Mouse (Mus musculus): ENCODE data around the gene Rfk. TPM values are rescaled to one million over a fixed set of nuclear protein-coding genes. Genes with fewer than 3 reads are reported as not detected.

Rfk gene
- polyA plus RNA-seq, 1 experiment from 2014 or later, result 97.6 TPM

DNA sequence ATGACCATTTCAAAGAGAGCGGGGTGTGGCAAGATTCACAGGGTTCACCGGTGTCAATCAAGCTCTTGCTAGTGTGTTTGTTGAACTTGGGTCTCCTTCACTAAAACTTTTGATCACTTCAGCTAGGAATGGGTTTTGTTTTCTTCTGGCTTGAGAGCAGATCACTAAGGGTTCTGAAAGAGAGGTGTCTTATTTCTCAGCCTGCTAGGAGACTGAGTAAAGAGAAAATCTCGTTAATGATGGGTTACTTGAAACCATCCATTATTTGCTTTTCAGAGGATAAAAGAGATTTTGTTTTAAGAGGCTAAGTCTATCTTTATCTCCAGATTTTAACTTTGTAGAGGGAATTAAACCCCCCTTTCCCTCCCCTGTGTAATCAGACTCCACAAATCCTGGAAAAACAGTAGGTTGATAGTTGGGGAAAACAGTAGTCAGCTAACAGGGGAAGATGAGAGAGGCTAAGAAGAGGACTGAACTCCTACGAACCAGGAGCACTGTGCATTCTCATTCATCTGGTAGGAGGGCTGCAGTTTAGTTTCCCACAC, 19.1 kb downstream of the Rfk start:
- Histone ChIP-seq H3K4me2 (replicated peaks) (no peak overlapping the region), H3K9ac (no peak overlapping the region), H3K4me3 (no peak overlapping the region), H3K9me3 (no peaks in the 10 kb centered on the region), H3K27me3 (no peaks in the 10 kb centered on the region), H3K36me3 (no peaks in the 10 kb centered on the region), H3K27ac (no peak overlapping the region), H3K4me1 (no peaks in the 10 kb centered on the region)
- peak; percentile 35; the same call in 1 of the 2 replicates for ATAC-seq (ENCODE audit: insufficient number of reproducible peaks, insufficient read depth, low FRiP score, low TSS enrichment)
- 35% methylated on average over 4 of the region's 4 CpGs for WGBS

DNA sequence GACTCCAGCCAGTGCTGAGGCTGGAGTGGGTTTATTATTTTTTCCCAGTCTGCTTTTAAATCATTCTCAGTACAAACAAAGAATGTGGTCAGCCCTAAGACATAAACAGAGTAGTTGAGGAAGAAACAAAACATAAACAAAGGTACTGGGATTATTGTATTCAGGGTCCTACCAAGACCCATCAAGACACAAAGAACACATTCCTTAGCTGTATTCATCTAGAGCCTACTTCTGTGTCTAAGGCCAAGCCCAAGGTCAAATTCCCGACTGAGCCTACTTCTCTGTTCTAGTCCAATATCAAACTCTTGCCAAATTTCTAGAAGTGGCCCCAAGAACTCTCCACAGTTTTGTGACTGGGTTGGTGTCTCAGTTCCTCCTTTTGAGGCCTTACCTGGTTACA, 24.0 kb downstream of the Rfk start:
- Histone ChIP-seq H3K4me3 (no peak overlapping the region), H3K27ac (no peak overlapping the region), H3K4me2 (replicated peaks) (no peak overlapping the region), H3K36me3 (no peaks in the 10 kb centered on the region), H3K27me3 (no peaks in the 10 kb centered on the region), H3K4me1 (no peaks in the 10 kb centered on the region), H3K9ac (no peak overlapping the region), H3K9me3 (no peaks in the 10 kb centered on the region)
- WGBS, result 78% methylated on average over 1 of the region's 1 CpGs
- no peak for ATAC-seq (ENCODE audit: insufficient number of reproducible peaks, insufficient read depth, low FRiP score, low TSS enrichment)

GRCm38 (mm10) chr19:17423306-17423705, 29.5 kb downstream of the Rfk start:
- no peak overlapping the region for H3K4me3 ChIP-seq
- WGBS, result 69% methylated on average over 3 of the region's 3 CpGs
- no peaks in the 10 kb centered on the region for H3K27me3 ChIP-seq
- no peaks in the 10 kb centered on the region for H3K9me3 ChIP-seq
- no peak overlapping the region for H3K4me2 ChIP-seq (replicated peaks)
- no peaks in the 10 kb centered on the region for H3K4me1 ChIP-seq
- H3K9ac ChIP-seq, result no peak overlapping the region
- ATAC-seq (ENCODE audit: insufficient number of reproducible peaks, insufficient read depth, low FRiP score, low TSS enrichment), result no peak
- H3K36me3 ChIP-seq, result no peaks in the 10 kb centered on the region
- H3K27ac ChIP-seq, result no peak overlapping the region

DNA sequence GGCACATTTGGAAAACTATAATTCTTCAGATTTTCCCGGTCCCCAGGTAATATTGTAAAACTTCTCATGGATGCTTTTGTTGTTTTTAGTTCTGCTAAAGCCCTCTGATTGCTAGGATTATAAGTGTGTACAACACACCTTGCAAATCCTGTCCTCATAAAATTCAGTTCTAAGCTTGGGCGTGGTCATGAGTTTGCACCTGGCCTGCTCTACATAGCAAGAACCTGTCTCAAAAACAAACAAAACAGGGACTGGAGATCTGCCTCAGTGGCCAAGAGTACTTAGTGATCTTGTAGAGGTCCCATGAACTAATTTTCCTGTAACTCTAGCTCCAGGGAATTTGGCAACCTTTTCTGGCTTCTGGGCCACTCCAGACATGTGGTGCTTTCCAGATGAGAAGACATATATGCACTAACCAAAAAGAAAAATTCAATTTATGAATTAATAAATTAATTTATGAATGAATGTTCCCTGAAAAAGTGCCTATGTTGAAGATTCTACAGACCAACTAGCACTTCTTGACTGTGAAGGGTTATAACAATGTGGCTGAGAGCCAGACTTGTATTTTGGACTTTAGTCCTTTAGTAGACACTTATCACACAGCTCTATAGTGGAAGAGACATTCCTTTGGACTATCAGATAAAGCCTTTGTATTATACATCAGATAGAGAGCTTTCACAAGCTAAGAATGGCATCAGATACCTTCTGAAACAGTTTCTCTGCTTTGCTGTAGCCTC, 34.1 kb downstream of the Rfk start:
- 87% methylated on average over 2 of the region's 2 CpGs for WGBS
- no peak overlapping the region for H3K4me3 ChIP-seq
- no peak overlapping the region for H3K4me2 ChIP-seq (replicated peaks)
- no peaks in the 10 kb centered on the region for H3K27me3 ChIP-seq
- H3K9ac ChIP-seq, result no peak overlapping the region
- no peaks in the 10 kb centered on the region for H3K4me1 ChIP-seq
- H3K27ac ChIP-seq, result no peak overlapping the region
- H3K9me3 ChIP-seq, result no peaks in the 10 kb centered on the region
- no peaks in the 10 kb centered on the region for H3K36me3 ChIP-seq
- no peak for ATAC-seq (ENCODE audit: insufficient number of reproducible peaks, insufficient read depth, low FRiP score, low TSS enrichment)

- Histone ChIP-seq H3K36me3 (no peaks in the 10 kb centered on the region), H3K4me2 (replicated peaks) (no peak overlapping the region), H3K27ac (no peak overlapping the region), H3K9ac (no peak overlapping the region), H3K9me3 (no peaks in the 10 kb centered on the region), H3K4me1 (no peaks in the 10 kb centered on the region), H3K4me3 (no peak overlapping the region), H3K27me3 (no peaks in the 10 kb centered on the region)
- 76% methylated on average over 2 of the region's 2 CpGs for WGBS
- no peak for ATAC-seq (ENCODE audit: insufficient number of reproducible peaks, insufficient read depth, low FRiP score, low TSS enrichment)
Measured at GRCm38 (mm10) chr19:17428561-17428914, 34.7 kb downstream of the Rfk start.

GRCm38 (mm10) chr19:17436651-17437050, 42.8 kb downstream of the Rfk start:
- H3K27ac ChIP-seq, result no peak overlapping the region
- H3K4me1 ChIP-seq, result peaks cover 14% of the 10 kb centered on the region
- no peaks in the 10 kb centered on the region for H3K9me3 ChIP-seq
- no peak overlapping the region for H3K9ac ChIP-seq
- 90% methylated on average over 1 of the region's 1 CpGs for WGBS
- no peak overlapping the region for H3K4me2 ChIP-seq (replicated peaks)
- no peak for ATAC-seq (ENCODE audit: insufficient number of reproducible peaks, insufficient read depth, low FRiP score, low TSS enrichment)
- no peak overlapping the region for H3K4me3 ChIP-seq
- no peaks in the 10 kb centered on the region for H3K36me3 ChIP-seq
- H3K27me3 ChIP-seq, result no peaks in the 10 kb centered on the region

DNA sequence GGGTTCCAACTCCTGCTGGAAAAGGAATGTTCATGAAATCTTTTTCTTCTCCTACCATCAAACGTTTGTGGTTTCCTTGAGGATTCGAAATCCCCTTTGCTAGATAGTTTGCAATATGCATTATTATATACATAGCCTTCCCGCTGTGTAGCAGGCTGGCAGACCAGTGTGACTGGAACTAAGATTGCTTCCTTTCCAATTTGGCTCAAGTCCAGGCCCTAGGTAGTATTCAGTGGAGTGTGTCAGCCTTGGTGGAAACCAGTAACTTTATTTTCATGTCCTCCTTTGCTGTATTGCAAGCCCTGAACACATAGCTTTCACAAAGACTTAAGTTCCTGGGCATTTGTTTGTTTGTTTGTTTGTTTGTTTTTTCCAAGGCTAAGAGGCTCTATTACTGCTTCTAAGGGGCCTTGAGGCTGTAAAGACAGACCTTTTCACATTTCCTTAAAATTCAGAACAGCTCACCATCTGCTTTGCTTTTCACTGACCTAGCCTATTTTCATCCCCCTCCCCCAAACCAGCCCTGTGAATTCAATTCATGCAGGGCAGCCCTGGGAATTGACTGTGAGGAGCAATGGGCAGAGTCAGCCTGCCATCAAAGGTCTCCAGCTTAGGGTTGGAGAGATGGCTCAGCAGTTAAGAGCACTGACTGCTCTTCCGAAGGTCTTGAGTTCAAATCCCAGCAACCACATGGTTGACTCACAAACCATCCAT, 45.8 kb downstream of the Rfk start:
- Histone ChIP-seq H3K9ac (no peak overlapping the region), H3K4me2 (replicated peaks) (no peak overlapping the region), H3K27me3 (no peaks in the 10 kb centered on the region), H3K4me3 (no peak overlapping the region), H3K36me3 (no peaks in the 10 kb centered on the region), H3K27ac (peak overlapping the region; percentile 12), H3K4me1 (peaks cover 14% of the 10 kb centered on the region), H3K9me3 (no peaks in the 10 kb centered on the region)
- 50% methylated on average over 4 of the region's 4 CpGs for WGBS
- no peak for ATAC-seq (ENCODE audit: insufficient number of reproducible peaks, insufficient read depth, low FRiP score, low TSS enrichment)

- Histone ChIP-seq H3K36me3 (no peaks in the 10 kb centered on the region), H3K27ac (no peak overlapping the region), H3K4me2 (replicated peaks) (no peak overlapping the region), H3K9ac (no peak overlapping the region), H3K27me3 (no peaks in the 10 kb centered on the region), H3K4me1 (peaks cover 13% of the 10 kb centered on the region), H3K9me3 (no peaks in the 10 kb centered on the region), H3K4me3 (no peak overlapping the region)
- WGBS, result 89% methylated on average over 7 of the region's 7 CpGs
- ATAC-seq (ENCODE audit: insufficient number of reproducible peaks, insufficient read depth, low FRiP score, low TSS enrichment), result no peak
Measured at GRCm38 (mm10) chr19:17443581-17443980, 49.7 kb downstream of the Rfk start.

Other genes with a start within 250 kb of the Rfk start
- 5.1 and 5.9 TPM in 2 replicates for gene Gcnt1, start 21.2 kb upstream of the Rfk start, polyA plus RNA-seq (2016; fragmentation: Nextera tagmentation; extraction: Ambion mirVana)